Mouse (Mus musculus): ENCODE data around the gene Kif1a. TPM values are rescaled to one million over a fixed set of nuclear protein-coding genes. Genes with fewer than 3 reads are reported as not detected.

The Kif1a gene
- total and polyA plus RNA-seq, 3 experiments, result not detected

- no peak for TF ChIP-seq RAD21 (IDR thresholded peaks at IDR 0.05; ENCODE audit: low read depth, low read length)
Observed at GRCm38 (mm10) chr1:93020602-93021001, 81.1 kb downstream of the Kif1a start (continued).

DNA sequence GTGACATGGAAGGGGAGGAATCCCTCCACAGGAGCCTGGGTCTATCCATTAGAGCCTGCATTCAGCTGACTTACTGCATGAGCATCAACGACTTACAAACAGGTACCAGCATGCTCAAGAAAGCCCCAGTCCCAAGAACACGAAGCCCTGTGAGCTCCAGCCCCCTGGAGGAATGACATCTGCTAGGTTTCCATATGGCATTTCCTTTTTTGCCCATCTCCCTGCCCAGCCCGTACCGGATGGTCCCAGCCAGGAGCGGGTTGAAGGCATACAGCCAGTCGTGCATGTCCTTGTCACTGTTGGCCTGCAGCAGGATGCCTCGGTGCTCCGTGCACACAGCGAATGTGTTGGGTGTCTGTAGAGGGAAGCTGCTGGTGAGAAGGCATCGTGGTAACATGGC lies 83.0 kb downstream of the Kif1a start:
- H3K9me3 ChIP-seq (replicated peaks; ENCODE audit: insufficient read depth, low read length), result no peaks in the 10 kb centered on the region
- no peak overlapping the region for H3K9ac ChIP-seq (ENCODE audit: control insufficient read depth, low read depth, low read length, poor library complexity, severe bottlenecking)
- H3K27me3 ChIP-seq (ENCODE audit: control insufficient read depth in 1 of 2, insufficient read depth in 2 of 2, low read length in 2 of 2), result no peaks in the 10 kb centered on the region
- TF ChIP-seq CHD1 (IDR thresholded peaks at IDR 0.05; ENCODE audit: low read depth, low read length) (no peak), MXI1 (IDR thresholded peaks at IDR 0.05; ENCODE audit: low read depth, low read length) (no peak), NRF1 (IDR thresholded peaks at IDR 0.05; ENCODE audit: insufficient read depth, low read depth, low read length, poor library complexity, severe bottlenecking) (no peak), ZC3H11A (IDR thresholded peaks at IDR 0.05; ENCODE audit: low read depth, low read length) (no peak), SMC3 (IDR thresholded peaks at IDR 0.05; ENCODE audit: low read depth, low read length) (no peak), SIN3A (IDR thresholded peaks at IDR 0.05; ENCODE audit: low read length) (no peak), MAFK (IDR thresholded peaks at IDR 0.05; ENCODE audit: borderline replicate concordance, low read depth, low read length) (no peak), BHLHE40 (IDR thresholded peaks at IDR 0.05; ENCODE audit: borderline replicate concordance, low read depth, low read length) (no peak), POLR2AphosphoS5 (IDR thresholded peaks at IDR 0.05; ENCODE audit: borderline replicate concordance, low read depth, low read length) (no peak), ZNF384 (IDR thresholded peaks at IDR 0.05; ENCODE audit: low read depth, low read length) (no peak), RCOR1 (IDR thresholded peaks at IDR 0.05; ENCODE audit: low read depth, low read length) (no peak), POLR2A (IDR thresholded peaks at IDR 0.05; ENCODE audit: control insufficient read depth in 1 of 2, insufficient read depth in 1 of 2, low read depth in 1 of 2, low read length in 2 of 2, poor library complexity in 1 of 2) (no peak), MYC (IDR thresholded peaks at IDR 0.05; ENCODE audit: low read depth, low read length) (no peak), ZKSCAN1 (IDR thresholded peaks at IDR 0.05; ENCODE audit: low read depth, low read length) (no peak), TAL1 (IDR thresholded peaks at IDR 0.05; ENCODE audit: low read length) (no peak), HCFC1 (IDR thresholded peaks at IDR 0.05; ENCODE audit: low read depth, low read length) (no peak), USF1 (IDR thresholded peaks at IDR 0.05; ENCODE audit: low read depth, low read length) (no peak), MAX (IDR thresholded peaks at IDR 0.05; ENCODE audit: low read length) (no peak), RAD21 (IDR thresholded peaks at IDR 0.05; ENCODE audit: low read depth, low read length) (no peak)
- no peak overlapping the region for H3K27ac ChIP-seq (ENCODE audit: control insufficient read depth, low read depth, low read length)
- H3K4me1 ChIP-seq (ENCODE audit: control insufficient read depth in 1 of 2, insufficient read depth in 2 of 2, low read length in 2 of 2), result no peaks in the 10 kb centered on the region
- H3K4me3 ChIP-seq (ENCODE audit: control insufficient read depth in 1 of 2, insufficient read depth in 1 of 2, low read depth in 2 of 2, low read length in 2 of 2), result no peak overlapping the region
- H3K79me2 ChIP-seq (ENCODE audit: control insufficient read depth, insufficient read depth, low read length, poor library complexity), result no peaks in the 10 kb centered on the region
- DNase-seq (ENCODE audit: low read depth, low spot score), result no peak
- H3K36me3 ChIP-seq (ENCODE audit: control insufficient read depth in 1 of 2, insufficient read depth in 2 of 2, low read length in 2 of 2), result no peaks in the 10 kb centered on the region

GRCm38 (mm10) chr1:93015136-93015535 lies 86.6 kb downstream of the Kif1a start:
- no peaks in the 10 kb centered on the region for H3K9me3 ChIP-seq (replicated peaks; ENCODE audit: insufficient read depth, low read length)
- H3K4me3 ChIP-seq (ENCODE audit: control insufficient read depth in 1 of 2, insufficient read depth in 1 of 2, low read depth in 2 of 2, low read length in 2 of 2), result no peak overlapping the region
- H3K27ac ChIP-seq (ENCODE audit: control insufficient read depth, low read depth, low read length), result no peak overlapping the region
- H3K9ac ChIP-seq (ENCODE audit: control insufficient read depth, low read depth, low read length, poor library complexity, severe bottlenecking), result no peak overlapping the region
- no peaks in the 10 kb centered on the region for H3K36me3 ChIP-seq (ENCODE audit: control insufficient read depth in 1 of 2, insufficient read depth in 2 of 2, low read length in 2 of 2)
- DNase-seq (ENCODE audit: low read depth, low spot score), result no peak
- no peaks in the 10 kb centered on the region for H3K4me1 ChIP-seq (ENCODE audit: control insufficient read depth in 1 of 2, insufficient read depth in 2 of 2, low read length in 2 of 2)
- TF ChIP-seq SMC3 (IDR thresholded peaks at IDR 0.05; ENCODE audit: low read depth, low read length), result no peak
- TF ChIP-seq ZKSCAN1 (IDR thresholded peaks at IDR 0.05; ENCODE audit: low read depth, low read length), result no peak
- no peak for TF ChIP-seq GATA1 (IDR thresholded peaks at IDR 0.05; ENCODE audit: low read depth, low read length)
- no peak for TF ChIP-seq USF1 (IDR thresholded peaks at IDR 0.05; ENCODE audit: low read depth, low read length)
- TF ChIP-seq ETS1 (IDR thresholded peaks at IDR 0.05; ENCODE audit: low read depth, low read length), result no peak
- TF ChIP-seq MYC (IDR thresholded peaks at IDR 0.05; ENCODE audit: low read depth, low read length), result no peak
- no peak for TF ChIP-seq POLR2AphosphoS2 (IDR thresholded peaks at IDR 0.05; ENCODE audit: low read length)
- TF ChIP-seq CHD1 (IDR thresholded peaks at IDR 0.05; ENCODE audit: low read depth, low read length), result no peak
- no peak for TF ChIP-seq RAD21 (IDR thresholded peaks at IDR 0.05; ENCODE audit: low read depth, low read length)
- no peak for TF ChIP-seq EP300 (IDR thresholded peaks at IDR 0.05; ENCODE audit: low read depth in 1 of 2, low read length in 2 of 2)
- TF ChIP-seq CTCF (IDR thresholded peaks at IDR 0.05 in 2 of 3, conservative IDR thresholded peaks at IDR 0.05 in 1 of 3; ENCODE audit: control insufficient read depth in 1 of 3, insufficient read depth in 1 of 3, low read depth in 2 of 3, low read length in 3 of 3, poor library complexity in 1 of 3, severe bottlenecking in 1 of 3), result no peak
- TF ChIP-seq NRF1 (IDR thresholded peaks at IDR 0.05; ENCODE audit: insufficient read depth, low read depth, low read length, poor library complexity, severe bottlenecking), result no peak
- TF ChIP-seq NELFE (IDR thresholded peaks at IDR 0.05; ENCODE audit: low read depth, low read length), result no peak
- no peak for TF ChIP-seq MXI1 (IDR thresholded peaks at IDR 0.05; ENCODE audit: low read depth, low read length)
- TF ChIP-seq ELF1 (IDR thresholded peaks at IDR 0.05; ENCODE audit: low read depth, low read length), result no peak
- no peak for TF ChIP-seq TCF12 (IDR thresholded peaks at IDR 0.05; ENCODE audit: low read depth, low read length)
- H3K79me2 ChIP-seq (ENCODE audit: control insufficient read depth, insufficient read depth, low read length, poor library complexity), result no peaks in the 10 kb centered on the region
- no peaks in the 10 kb centered on the region for H3K27me3 ChIP-seq (ENCODE audit: control insufficient read depth in 1 of 2, insufficient read depth in 2 of 2, low read length in 2 of 2)

Measured in MEL (cell line).